Mouse (Mus musculus) lung, adult 2 months (tissue): ENCODE data around the gene Kif24.

ENCODE experiments used
- CTCF ChIP-seq: fragments of 200-500 bp; IDR thresholded peaks from 2 replicates; pipeline ENCODE4 v1.5.1; 2011; ENCODE audit warnings: mild to moderate bottlenecking, low read length, control low read depth; ENCODE audit not compliant: insufficient read depth
- POLR2A ChIP-seq: fragments of 200-500 bp; IDR thresholded peaks from 2 replicates; pipeline ENCODE4 v1.6.1; 2011; ENCODE audit warnings: low read depth, mild to moderate bottlenecking, control low read depth, low read length, borderline replicate concordance; ENCODE audit errors: extremely low read depth

DNA sequence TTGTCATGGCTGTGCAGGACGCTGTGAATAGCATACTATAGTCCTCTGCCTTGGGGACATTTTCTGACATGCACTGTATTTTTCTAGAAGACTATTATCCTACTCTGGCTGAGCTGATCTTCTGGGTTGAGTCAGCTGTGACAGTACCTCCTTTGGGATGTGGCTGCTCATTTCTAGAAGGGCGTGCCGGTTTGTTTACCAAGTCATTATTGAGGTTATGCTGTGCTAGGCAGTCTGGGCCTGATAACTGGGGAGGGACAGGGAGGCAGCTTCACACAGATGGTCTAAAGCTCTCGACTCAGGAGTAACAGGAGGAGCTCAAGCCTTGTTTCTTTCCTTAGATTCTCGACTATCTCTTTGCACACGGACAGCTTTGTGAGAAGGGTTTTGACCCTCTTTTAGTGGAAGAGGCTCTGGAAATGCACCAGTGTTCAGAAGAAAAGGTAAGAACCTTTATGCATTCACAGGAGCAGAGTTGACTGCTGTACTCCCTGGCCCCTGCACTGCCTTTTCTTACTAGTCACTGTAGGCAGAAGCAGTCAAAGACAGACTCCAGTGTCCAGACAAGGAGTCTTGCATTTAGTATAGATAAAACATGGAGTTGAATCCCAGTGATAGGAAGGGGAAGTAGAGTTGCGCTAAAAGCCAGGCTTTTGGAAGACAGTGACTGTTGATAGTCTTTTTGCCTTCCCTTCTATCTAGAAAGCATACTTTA is 76.8 kb downstream of the Kif24 start:
- TF ChIP-seq POLR2A (no peak), CTCF (no peak)
